Mouse (Mus musculus): ENCODE results near the gene Brd9. TPM values are rescaled to one million over a fixed set of nuclear protein-coding genes. Genes with fewer than 3 reads are reported as not detected.
A peak's percentile ranks its signal among the peaks of the same experiment; 100 is the strongest.

The Brd9 gene
- polyA plus RNA-seq, 1 experiment = 30.7 TPM

- Histone ChIP-seq H3K9me3 (replicated peaks; ENCODE audit: control insufficient read depth, insufficient read depth, low read length, poor library complexity, severe bottlenecking) (no peaks in the 10 kb centered on the region), H3K4me1 (ENCODE audit: control insufficient read depth, insufficient read depth, low read length) (no peaks in the 10 kb centered on the region), H3K36me3 (ENCODE audit: control insufficient read depth, insufficient read depth, low read length, poor library complexity, severe bottlenecking) (no peaks in the 10 kb centered on the region), H3K27me3 (ENCODE audit: control insufficient read depth, insufficient read depth, low read length, poor library complexity, severe bottlenecking) (no peaks in the 10 kb centered on the region), H3K27ac (ENCODE audit: insufficient read depth, low read length) (no peak overlapping the region), H3K9ac (ENCODE audit: low read depth, poor library complexity, severe bottlenecking) (no peak overlapping the region), H3K4me3 (ENCODE audit: low read depth, low read length) (no peak overlapping the region)
- TF ChIP-seq CTCF (IDR thresholded peaks at IDR 0.05; ENCODE audit: low read depth, low read length) (peak; percentile 61), EP300 (IDR thresholded peaks at IDR 0.05; ENCODE audit: insufficient read depth, low read depth, low read length) (no peak), POLR2A (IDR thresholded peaks at IDR 0.05; ENCODE audit: insufficient read depth, low read length) (no peak)
Measured at GRCm38 (mm10) chr13:73970545-73971448, 33.2 kb downstream of the Brd9 start.

- no peaks in the 10 kb centered on the region for H3K36me3 ChIP-seq (ENCODE audit: control insufficient read depth, insufficient read depth, low read length, poor library complexity, severe bottlenecking)
- H3K4me1 ChIP-seq (ENCODE audit: control insufficient read depth, insufficient read depth, low read length) = no peaks in the 10 kb centered on the region
- no peaks in the 10 kb centered on the region for H3K9me3 ChIP-seq (replicated peaks; ENCODE audit: control insufficient read depth, insufficient read depth, low read length, poor library complexity, severe bottlenecking)
- H3K27ac ChIP-seq (ENCODE audit: insufficient read depth, low read length) = no peak overlapping the region
- H3K4me3 ChIP-seq (ENCODE audit: low read depth, low read length) = no peak overlapping the region
- H3K27me3 ChIP-seq (ENCODE audit: control insufficient read depth, insufficient read depth, low read length, poor library complexity, severe bottlenecking) = no peaks in the 10 kb centered on the region
- no peak overlapping the region for H3K9ac ChIP-seq (ENCODE audit: low read depth, poor library complexity, severe bottlenecking)
- TF ChIP-seq CTCF (IDR thresholded peaks at IDR 0.05; ENCODE audit: low read depth, low read length) (no peak), EP300 (IDR thresholded peaks at IDR 0.05; ENCODE audit: insufficient read depth, low read depth, low read length) (no peak), POLR2A (IDR thresholded peaks at IDR 0.05; ENCODE audit: insufficient read depth, low read length) (no peak)
Measured at GRCm38 (mm10) chr13:73974523-73974922, 36.9 kb downstream of the Brd9 start.

GRCm38 (mm10) chr13:73976935-73977334 is 39.3 kb downstream of the Brd9 start:
- TF ChIP-seq POLR2A (IDR thresholded peaks at IDR 0.05; ENCODE audit: insufficient read depth, low read length) = no peak
- no peak for TF ChIP-seq EP300 (IDR thresholded peaks at IDR 0.05; ENCODE audit: insufficient read depth, low read depth, low read length)
- no peak for TF ChIP-seq CTCF (IDR thresholded peaks at IDR 0.05; ENCODE audit: low read depth, low read length)
- Histone ChIP-seq H3K27ac (ENCODE audit: insufficient read depth, low read length) (no peak overlapping the region), H3K27me3 (ENCODE audit: control insufficient read depth, insufficient read depth, low read length, poor library complexity, severe bottlenecking) (no peaks in the 10 kb centered on the region), H3K9me3 (replicated peaks; ENCODE audit: control insufficient read depth, insufficient read depth, low read length, poor library complexity, severe bottlenecking) (no peaks in the 10 kb centered on the region), H3K9ac (ENCODE audit: low read depth, poor library complexity, severe bottlenecking) (no peak overlapping the region), H3K36me3 (ENCODE audit: control insufficient read depth, insufficient read depth, low read length, poor library complexity, severe bottlenecking) (no peaks in the 10 kb centered on the region), H3K4me3 (ENCODE audit: low read depth, low read length) (no peak overlapping the region), H3K4me1 (ENCODE audit: control insufficient read depth, insufficient read depth, low read length) (no peaks in the 10 kb centered on the region)

GRCm38 (mm10) chr13:73990325-73990724 is 52.7 kb downstream of the Brd9 start:
- H3K27ac ChIP-seq (ENCODE audit: insufficient read depth, low read length) = no peak overlapping the region
- no peaks in the 10 kb centered on the region for H3K4me1 ChIP-seq (ENCODE audit: control insufficient read depth, insufficient read depth, low read length)
- H3K36me3 ChIP-seq (ENCODE audit: control insufficient read depth, insufficient read depth, low read length, poor library complexity, severe bottlenecking) = no peaks in the 10 kb centered on the region
- no peaks in the 10 kb centered on the region for H3K9me3 ChIP-seq (replicated peaks; ENCODE audit: control insufficient read depth, insufficient read depth, low read length, poor library complexity, severe bottlenecking)
- no peak overlapping the region for H3K9ac ChIP-seq (ENCODE audit: low read depth, poor library complexity, severe bottlenecking)
- no peak overlapping the region for H3K4me3 ChIP-seq (ENCODE audit: low read depth, low read length)
- no peak for TF ChIP-seq EP300 (IDR thresholded peaks at IDR 0.05; ENCODE audit: insufficient read depth, low read depth, low read length)
- no peak for TF ChIP-seq CTCF (IDR thresholded peaks at IDR 0.05; ENCODE audit: low read depth, low read length)
- no peak for TF ChIP-seq POLR2A (IDR thresholded peaks at IDR 0.05; ENCODE audit: insufficient read depth, low read length)
- H3K27me3 ChIP-seq (ENCODE audit: control insufficient read depth, insufficient read depth, low read length, poor library complexity, severe bottlenecking) = no peaks in the 10 kb centered on the region

- no peak for TF ChIP-seq CTCF (IDR thresholded peaks at IDR 0.05; ENCODE audit: low read depth, low read length)
- TF ChIP-seq POLR2A (IDR thresholded peaks at IDR 0.05; ENCODE audit: insufficient read depth, low read length) = no peak
- TF ChIP-seq EP300 (IDR thresholded peaks at IDR 0.05; ENCODE audit: insufficient read depth, low read depth, low read length) = no peak
- H3K27ac ChIP-seq (ENCODE audit: insufficient read depth, low read length) = no peak overlapping the region
- no peak overlapping the region for H3K9ac ChIP-seq (ENCODE audit: low read depth, poor library complexity, severe bottlenecking)
- H3K27me3 ChIP-seq (ENCODE audit: control insufficient read depth, insufficient read depth, low read length, poor library complexity, severe bottlenecking) = no peaks in the 10 kb centered on the region
- no peaks in the 10 kb centered on the region for H3K9me3 ChIP-seq (replicated peaks; ENCODE audit: control insufficient read depth, insufficient read depth, low read length, poor library complexity, severe bottlenecking)
- H3K36me3 ChIP-seq (ENCODE audit: control insufficient read depth, insufficient read depth, low read length, poor library complexity, severe bottlenecking) = no peaks in the 10 kb centered on the region
- no peaks in the 10 kb centered on the region for H3K4me1 ChIP-seq (ENCODE audit: control insufficient read depth, insufficient read depth, low read length)
- no peak overlapping the region for H3K4me3 ChIP-seq (ENCODE audit: low read depth, low read length)
Measured at GRCm38 (mm10) chr13:73990761-73991160, 53.1 kb downstream of the Brd9 start.

- H3K4me3 ChIP-seq (ENCODE audit: low read depth, low read length) = no peak overlapping the region
- no peaks in the 10 kb centered on the region for H3K9me3 ChIP-seq (replicated peaks; ENCODE audit: control insufficient read depth, insufficient read depth, low read length, poor library complexity, severe bottlenecking)
- no peak overlapping the region for H3K9ac ChIP-seq (ENCODE audit: low read depth, poor library complexity, severe bottlenecking)
- no peaks in the 10 kb centered on the region for H3K27me3 ChIP-seq (ENCODE audit: control insufficient read depth, insufficient read depth, low read length, poor library complexity, severe bottlenecking)
- no peak for TF ChIP-seq CTCF (IDR thresholded peaks at IDR 0.05; ENCODE audit: low read depth, low read length)
- TF ChIP-seq EP300 (IDR thresholded peaks at IDR 0.05; ENCODE audit: insufficient read depth, low read depth, low read length) = no peak
- TF ChIP-seq POLR2A (IDR thresholded peaks at IDR 0.05; ENCODE audit: insufficient read depth, low read length) = no peak
- H3K36me3 ChIP-seq (ENCODE audit: control insufficient read depth, insufficient read depth, low read length, poor library complexity, severe bottlenecking) = no peaks in the 10 kb centered on the region
- H3K4me1 ChIP-seq (ENCODE audit: control insufficient read depth, insufficient read depth, low read length) = no peaks in the 10 kb centered on the region
- H3K27ac ChIP-seq (ENCODE audit: insufficient read depth, low read length) = no peak overlapping the region
Measured at GRCm38 (mm10) chr13:73991267-73991666, 53.7 kb downstream of the Brd9 start.
